In the genomic region with DNA sequence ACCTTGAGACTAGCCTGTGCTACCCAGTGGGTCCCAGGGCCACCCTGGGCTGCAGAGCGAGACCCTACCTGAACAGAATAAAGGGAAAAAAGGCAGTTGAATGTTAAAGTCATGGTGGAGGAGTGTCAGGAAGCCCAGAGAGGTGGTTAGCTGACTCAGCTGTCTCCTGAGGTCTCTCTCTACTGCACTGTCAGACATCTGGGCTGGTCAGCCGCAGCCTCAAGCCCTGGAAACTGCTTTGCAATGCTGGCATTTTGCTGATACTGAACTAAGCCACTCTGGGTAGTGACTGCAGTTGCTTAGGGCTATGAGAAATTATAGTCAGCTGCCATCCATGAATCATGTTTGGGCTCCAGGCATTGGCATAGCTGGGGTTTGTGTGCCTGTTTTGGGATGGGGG, we compare ENCODE assay signal across 12 mouse cellular contexts.
"Had no signal": no experiment of that assay in that cellular context is flagged by ENCODE, and none has a peak within 500 bp of the region (broad histone marks: within the 10 kb centered on the region; RNA-seq: fewer than 3 reads in every experiment).

No protein-coding gene starts in this region.

- ATAC-seq: liver, postnatal 0 days; midbrain, embryonic 13.5 days had no signal

- DNase-seq: kidney, adult 2 months; kidney, postnatal 36 days; liver; liver, embryonic 13.5 days; liver, postnatal 0 days; lung, postnatal 14 days; retina, postnatal 1 day; right cerebral cortex, postnatal 4 days; spleen, adult 18-20 months; thymus, adult 18-20 months; thymus, postnatal 14 days had no signal
